Mouse (Mus musculus) ES-Bruce4 (cell line): Measurements from ENCODE around the gene Tmem132d.

ENCODE experiments used
- CTCF ChIP-seq: IDR thresholded peaks from one replicate; pipeline ENCODE4 v1.8.1; 2011; ENCODE audit warnings: low read depth, low read length
- POLR2A ChIP-seq: IDR thresholded peaks from one replicate; pipeline ENCODE4 v1.8.1; 2011; ENCODE audit warnings: low read length; ENCODE audit not compliant: insufficient read depth

GRCm38 (mm10) chr5:128112518-128112917 is 320.4 kb downstream of the Tmem132d start:
- TF ChIP-seq CTCF (no peak), POLR2A (no peak)
